Mouse (Mus musculus) layer of hippocampus, adult 9-10 months (tissue): ENCODE results near the gene Utf1.

ENCODE experiments used
- DNase-seq: peaks from one replicate; pipeline ENCODE4 v3.0.0; 2022; ENCODE audit warnings: low spot score

Utf1 gene

DNA sequence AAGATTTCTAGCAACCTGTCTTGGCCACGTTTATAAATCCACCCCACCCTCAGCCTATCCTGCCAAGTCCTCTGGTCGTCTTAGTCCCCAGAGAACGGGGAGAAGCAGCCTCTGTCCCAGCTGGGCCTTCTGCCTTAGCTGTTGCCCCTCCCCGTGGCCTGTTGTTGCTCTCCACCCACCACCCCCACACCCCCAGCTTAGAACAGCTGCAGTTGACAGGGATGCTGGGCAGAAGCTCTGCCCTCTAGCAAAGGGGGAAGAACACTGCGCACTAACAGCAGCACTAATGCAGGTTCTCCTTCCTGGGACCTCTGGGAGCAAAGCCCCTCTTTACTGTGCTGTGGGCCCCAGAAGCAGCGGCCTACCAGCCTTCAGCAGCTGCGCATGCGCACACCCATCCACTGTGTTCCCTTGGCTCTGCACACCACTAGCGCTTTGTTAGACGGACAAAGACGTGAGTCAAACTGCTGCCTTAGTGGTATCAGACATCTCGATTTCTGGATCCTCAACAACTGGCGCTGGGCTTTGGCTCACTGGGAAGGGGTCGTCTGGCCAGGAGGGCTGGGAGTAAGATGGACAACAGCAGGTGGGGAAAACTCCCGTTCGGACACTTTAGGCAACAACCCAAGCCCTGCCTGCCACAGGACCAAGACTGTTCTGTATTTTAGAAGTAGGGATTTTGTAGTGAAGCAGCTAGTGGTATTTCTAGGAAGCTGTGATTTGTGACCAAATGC lies 2.9 kb upstream of the Utf1 start:
- DNase-seq = no peak

DNA sequence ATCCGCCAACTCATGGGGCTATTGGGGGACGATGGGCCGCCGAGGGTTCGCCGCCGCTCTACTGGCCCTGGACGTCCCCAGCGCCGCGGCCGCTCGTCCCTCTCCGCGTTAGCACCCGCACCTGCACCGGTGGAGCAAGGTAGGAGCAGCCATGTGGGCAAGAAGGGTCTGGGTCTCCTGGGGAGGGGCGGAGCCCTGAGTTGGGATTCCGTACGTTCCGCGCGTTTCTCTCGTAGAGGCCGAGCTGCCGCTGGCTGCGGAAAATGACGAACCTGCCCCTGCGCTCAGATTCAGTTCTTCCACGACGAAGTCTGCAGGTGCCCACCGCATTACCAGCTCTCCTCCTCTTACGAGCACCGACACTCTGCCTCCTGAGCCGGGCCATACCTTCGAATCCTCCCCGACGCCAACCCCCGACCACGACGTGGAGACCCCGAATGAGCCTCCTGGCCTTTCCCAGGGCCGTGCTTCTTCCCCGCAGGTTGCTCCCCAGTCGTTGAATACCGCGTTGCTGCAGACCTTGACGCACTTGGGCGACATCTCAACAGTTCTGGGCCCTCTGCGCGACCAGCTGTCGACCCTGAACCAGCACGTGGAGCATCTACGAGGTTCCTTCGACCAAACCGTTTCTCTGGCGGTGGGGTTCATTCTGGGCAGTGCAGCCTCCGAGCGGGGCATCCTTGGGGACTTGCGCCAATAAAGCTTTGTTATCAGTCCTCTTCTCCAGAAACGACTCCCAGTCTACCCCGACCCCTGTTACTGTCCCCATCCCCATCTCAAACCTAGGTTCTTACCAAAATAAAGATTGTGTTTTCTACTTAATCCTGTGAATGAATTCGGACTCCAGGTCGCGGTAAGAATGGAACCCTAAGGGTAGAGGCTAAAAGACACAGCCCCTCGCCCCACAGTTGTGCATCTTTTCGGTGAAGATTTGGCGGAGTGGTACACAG lies 977 bp downstream of the Utf1 start:
- no peak for DNase-seq

DNA sequence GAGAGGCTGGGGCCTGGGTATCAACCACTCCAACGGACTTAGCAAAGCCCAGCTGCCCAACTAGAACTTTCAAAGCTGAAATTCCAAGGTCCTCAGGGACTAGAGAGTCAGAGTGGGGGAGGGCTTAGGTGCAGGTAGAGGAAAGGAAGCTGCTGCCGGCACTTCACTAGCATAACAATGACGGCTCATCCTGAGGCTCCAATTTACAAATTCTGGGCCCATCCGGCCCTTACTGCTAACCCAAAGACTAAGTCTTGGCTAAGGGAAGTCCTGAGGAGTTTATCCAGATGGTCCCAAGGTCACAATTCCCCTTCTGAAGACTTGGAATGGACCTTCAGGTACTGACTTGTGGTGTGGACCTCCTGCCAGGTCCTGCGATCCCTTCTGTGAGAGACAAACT lies 1.9 kb downstream of the Utf1 start:
- no peak for DNase-seq

DNA sequence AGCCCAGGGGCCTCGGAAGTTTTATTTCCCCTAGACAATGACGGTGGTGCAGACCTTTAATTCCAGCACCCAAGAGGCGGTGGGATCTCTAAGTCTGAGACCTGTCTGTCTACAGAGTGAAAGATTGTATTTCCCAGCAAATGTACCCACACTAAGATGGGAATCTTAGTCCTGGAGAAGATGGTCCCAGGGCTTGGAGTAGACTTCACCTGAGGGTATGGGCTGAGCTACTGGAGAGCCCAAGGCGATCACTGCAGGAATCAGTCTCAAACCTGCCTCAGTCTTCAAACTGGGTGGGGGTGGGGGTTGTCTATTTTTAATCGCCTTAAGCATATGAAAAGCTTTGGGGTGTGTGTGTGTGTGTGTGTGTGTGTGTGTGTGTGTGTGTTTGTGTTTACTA lies 2.4 kb downstream of the Utf1 start:
- no peak for DNase-seq

DNA sequence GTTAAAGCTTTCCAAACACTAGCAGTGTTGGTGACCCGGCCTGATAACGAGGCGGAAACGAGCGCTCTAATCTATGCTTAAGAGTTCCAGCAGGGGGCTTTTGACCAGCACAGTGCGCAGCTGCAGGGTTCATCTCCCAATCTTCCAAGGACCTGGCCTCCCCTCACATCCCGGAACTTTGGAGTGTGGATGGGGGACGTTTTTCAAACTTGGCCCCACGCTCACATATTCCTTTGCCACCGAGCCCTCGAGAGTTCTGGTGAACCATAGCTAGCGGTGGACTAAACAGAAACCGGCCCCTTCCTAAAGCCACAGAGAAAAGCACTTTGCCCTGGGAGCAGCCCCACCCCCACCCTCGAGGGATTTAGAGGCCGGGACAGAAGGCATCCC lies 6.3 kb downstream of the Utf1 start:
- no peak for DNase-seq

DNA sequence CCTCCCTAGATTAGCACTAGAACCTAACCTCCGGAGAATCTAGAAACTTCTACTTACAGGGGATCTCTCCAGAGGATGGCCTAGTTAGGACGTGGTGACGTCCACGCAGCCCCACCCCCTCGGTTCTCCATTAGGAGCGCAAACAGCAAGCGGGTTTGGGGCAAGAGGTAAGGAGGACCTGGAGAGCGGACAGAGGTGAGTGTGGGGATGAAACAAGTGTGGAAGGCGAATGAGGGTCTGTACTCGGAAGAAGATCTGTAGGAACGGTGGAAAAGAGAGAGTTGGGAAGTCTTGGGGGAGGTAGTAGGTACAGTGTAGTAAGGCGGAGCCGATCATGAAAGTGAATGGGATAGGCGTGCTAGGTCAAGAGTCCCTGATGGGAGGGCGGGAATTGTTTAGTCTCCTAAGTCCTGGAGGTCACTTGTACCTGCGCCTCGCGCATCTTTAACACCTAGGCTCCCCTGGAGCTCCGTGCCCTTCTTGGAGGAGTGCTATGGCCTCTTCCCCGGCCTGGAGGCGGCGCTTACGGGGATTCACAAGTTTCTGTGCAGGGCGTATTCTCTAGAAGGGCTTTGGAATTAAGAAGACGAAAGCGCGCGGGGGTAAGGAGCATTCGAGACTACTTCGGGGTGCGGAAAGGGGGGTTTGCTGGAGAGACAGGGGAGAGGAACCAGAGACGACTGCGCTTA lies 6.8 kb downstream of the Utf1 start:
- DNase-seq = no peak

DNA sequence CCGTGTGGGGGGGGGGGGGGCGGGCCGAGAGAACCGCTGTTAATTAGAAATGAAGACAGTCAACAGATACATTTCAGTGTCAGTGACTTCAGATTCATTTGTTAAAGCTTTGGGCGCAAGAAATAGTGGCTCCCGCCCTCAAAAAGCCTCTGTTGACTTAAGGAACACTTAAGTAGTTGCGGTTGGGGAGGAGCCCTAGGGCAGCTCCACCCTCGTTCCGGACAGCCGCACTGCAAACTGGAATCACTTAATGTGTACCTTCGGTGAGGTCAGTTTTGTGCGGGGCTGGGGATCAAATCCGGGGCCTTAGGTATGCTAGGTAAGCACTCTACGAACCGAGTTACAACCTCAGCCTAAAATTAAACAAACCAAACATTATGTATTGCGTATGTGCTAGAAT lies 7.5 kb downstream of the Utf1 start:
- DNase-seq = no peak

DNA sequence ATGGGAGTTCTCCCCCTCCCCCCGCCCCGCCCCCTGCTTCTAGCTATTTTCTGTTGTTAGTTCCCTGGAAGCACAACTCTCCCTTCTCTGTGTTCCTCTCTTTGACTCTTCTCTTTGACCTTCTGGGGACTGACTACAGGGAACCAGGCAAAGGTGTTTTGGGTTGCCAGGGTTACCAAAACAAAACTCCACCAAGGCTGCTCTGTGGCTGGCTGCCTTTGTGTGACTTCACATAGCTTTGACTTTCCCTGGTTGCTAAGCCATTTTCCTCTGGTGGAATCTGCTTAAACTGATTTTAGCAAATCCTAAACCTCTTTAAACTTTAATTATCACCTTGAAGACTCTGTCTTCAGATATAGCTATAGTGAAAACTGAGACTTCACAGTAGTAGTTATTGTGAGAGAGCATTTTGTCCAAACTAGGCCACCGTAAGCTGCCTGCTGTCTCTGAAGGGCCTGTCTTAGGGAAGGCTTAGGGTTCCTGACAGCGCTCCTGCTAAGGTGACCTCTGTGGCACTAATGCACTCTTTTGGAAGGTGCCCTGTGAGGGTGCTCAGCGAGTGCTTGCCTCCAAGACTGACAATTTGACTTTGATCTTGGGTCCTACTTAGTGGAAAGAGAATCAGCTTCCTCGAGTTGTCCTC lies 8.5 kb downstream of the Utf1 start:
- DNase-seq = no peak

DNA sequence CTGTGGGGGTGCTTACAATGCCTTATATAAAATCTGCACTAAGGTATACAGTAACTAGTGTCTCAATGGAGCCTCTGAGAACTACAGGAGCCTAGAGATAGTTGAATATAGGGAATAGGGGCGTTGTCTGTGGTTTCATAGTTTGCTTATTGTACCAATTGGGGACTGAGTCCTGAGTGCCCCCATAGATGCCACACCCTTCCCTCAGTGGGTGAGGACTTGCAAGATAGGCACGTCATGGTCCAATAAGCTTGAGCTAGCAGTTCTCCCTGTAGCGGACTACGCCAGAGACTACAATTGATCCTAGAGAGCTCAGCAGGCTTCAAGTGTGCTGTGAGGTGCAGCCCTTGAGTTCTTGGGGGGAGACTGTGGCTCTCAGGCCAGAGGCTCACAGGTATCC lies 11.9 kb downstream of the Utf1 start:
- no peak for DNase-seq

DNA sequence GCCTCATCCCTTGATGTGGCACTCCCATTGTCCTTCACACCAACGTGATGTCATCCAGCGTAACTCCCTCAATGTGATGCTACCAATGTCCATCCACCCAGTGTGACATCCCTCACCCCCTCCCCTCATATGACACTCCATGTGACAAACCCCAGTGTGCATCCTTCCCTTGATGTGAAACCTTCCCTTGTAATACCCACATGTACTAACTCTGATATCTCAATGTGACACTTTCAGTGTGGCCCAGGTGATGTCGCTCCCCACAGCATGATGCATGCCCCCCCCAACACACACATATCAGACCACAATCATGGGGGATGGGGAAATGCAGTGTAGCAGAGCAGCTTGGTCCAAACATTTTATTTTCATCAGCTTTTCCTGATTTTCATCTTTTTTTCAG lies 13.1 kb downstream of the Utf1 start:
- DNase-seq = no peak

DNA sequence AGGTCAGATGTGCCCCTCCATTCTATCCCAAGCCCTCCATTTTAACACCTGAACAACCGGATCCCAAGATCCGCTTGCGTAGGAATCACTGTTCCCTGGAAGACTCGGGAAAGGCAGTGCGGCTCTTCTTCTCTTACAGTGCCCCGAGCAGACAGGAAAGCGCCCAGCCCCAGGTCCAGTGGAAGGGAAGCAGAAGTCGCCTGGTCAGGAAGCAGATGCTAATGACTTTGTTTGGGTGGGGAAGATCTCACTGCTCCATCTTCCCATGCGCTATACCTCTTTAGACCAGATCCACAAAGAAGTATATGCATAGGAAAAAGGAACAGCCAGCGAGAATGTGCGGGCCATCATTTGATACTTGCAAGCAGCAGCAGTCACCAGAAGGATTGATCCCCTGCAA lies 13.8 kb downstream of the Utf1 start:
- no peak for DNase-seq

DNA sequence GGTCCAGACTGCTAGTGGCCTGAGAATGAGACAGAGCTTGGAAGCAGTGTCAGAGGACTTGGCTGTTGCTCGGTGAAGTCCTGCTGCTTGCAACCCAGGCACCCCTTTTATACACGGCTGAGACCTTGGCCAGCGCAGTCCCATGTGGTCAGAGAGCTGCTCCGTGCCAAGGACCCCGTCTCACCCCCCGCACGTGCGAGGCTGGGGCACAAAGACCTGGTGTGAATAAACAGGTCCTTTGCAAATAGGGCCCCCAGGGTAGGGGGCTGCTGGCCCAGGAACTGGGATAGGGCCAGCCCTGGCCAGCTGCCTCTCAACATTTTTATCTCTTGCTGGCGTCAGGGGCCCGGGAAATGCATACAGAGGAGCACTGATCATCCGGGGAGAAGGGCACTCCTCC lies 14.4 kb downstream of the Utf1 start:
- no peak for DNase-seq

DNA sequence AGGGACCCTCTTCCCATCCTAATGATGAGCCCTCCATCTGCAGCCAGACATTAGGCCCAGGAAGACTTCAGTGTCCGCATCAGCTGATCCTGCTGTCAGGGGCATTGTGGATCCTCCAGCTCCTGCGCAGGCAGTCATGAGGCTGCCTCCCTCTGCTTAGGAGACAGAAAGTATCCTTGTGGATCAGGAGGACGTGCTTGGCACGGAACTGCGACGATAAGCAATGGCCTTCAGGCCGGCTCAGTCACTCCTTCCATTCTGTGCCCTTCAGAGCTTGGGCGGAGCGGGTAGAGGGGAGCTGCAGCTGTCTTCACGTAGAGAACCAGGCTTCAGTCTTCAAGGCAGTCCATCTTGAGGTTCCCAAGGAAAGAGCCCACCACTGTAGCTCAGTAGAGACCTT lies 17.6 kb downstream of the Utf1 start:
- DNase-seq = no peak

DNA sequence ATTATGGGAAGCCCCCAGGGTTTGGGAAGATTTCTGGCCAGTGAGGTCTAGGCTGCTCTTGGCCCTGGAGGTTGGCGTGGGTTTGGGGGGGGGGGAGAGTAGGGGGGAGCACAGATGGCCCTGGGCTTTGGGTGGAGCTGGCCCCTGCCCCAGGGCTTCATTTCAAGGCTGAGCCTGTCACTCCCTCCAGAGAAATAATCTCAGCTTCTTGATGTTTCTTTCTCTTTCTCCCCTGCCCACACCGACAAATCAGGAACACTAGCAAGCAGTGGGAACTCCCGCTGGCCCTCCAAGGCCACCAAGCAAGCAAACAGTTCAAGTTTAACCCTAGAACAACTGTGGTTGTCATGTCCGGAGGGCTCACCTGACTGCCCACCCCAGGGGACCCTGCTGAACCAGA lies 20.2 kb downstream of the Utf1 start:
- no peak for DNase-seq

DNA sequence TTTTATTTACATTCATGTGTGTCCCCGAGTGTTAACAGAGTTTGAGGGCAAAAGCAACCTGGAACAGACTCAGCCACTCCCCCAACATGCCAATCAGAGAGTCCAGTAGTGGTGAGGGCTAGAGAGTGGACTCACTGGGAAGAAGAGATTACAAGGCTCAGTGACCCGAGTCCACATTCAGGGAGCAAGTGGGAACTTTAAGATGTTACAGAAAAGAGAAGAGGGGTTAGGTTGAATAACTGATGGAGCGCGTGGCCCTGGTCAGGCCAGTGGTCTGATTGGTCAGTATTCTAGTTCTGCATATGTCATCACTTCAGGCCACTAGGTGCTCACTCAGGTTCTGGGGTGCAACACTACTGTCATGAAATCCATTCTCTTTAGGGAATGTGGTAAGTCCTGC lies 23.6 kb downstream of the Utf1 start:
- no peak for DNase-seq

DNA sequence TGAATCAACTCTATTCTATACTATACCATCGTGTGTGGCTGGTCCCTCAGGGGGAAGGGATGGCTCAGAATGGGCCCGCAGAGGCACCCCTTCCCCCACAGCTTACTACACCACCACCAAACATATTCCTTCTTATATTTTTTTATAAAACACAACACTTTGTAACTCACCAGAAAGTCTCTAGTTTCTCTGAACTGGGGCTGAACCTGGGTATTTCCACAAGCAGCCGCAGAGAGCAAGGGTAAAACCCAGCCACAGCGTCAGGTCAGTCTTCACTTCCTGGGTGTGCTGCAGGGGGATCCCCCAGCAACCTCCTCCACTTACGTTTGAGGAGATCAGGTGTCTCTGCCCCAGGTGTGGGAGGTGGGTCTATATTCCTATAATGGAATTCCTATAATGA lies 24.8 kb downstream of the Utf1 start:
- no peak for DNase-seq

DNA sequence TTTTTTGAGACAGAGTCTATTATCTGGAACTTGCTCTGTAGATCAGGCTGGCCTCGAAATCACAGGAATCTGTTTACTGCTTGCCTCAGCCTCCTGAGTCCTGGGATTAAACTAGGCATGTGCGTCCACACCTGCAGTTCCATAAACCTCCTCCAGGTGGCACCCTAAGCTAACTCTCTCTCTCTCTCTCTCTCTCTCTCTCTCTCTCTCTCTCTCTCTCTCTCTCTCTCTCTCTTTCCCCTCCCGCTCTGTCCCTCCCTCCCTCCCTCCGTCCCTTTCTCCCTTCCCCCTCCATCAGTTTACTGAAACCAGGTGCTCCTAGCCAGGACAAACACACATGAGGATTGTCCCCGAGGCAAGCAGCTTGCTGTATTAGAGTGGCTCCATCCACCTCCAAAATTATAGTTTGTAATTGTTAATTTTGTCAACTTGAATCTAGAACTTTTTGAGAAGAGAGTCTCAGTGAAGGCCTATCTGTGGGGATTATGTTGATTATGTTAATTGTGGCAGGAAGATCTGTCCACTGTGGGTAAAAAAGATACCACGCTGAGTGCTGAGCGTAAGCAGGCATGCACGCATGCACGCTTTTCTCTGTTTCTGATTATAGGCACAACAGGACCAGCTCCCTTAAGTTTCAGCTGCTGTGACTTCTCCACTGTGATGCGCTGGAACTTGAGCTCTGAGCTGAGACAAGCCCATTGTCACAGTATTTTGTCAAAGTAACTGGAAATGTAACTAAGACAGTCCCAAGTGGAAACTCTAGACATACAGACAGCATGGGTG lies 25.9 kb downstream of the Utf1 start:
- peak; percentile 87 for DNase-seq

DNA sequence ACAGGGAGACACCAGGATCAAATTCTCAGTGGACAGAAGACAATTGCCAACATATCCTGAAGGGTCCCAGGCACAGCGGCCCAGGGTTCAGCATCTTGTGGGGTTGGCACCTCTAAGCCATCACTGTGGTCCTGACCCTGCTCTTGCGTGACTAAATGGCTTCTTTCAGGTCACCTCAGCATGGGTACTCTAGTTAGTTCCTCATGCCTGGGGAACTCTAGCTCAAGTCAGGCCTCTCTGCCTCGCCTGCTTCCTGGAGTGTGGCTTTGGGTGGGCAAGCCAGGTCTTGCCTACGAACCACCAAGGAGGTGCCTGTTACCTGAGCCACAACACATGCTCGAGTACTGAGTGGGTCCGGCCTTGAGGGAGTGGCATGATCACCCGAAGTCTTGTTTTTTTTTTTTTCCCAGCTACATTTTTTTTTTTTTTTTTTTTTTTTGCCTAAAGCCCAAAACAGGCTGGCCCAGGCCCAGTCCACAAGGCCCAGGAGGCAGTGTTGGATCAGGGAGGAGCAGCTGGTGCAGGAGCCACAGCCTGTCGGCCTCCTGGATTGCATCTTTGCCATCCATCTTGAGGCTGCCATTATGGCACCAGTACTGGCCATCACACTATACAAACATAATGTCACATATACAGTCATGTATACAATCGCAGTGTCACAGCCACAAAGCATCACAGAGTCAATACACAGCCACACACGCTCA lies 26.8 kb downstream of the Utf1 start:
- no peak for DNase-seq

DNA sequence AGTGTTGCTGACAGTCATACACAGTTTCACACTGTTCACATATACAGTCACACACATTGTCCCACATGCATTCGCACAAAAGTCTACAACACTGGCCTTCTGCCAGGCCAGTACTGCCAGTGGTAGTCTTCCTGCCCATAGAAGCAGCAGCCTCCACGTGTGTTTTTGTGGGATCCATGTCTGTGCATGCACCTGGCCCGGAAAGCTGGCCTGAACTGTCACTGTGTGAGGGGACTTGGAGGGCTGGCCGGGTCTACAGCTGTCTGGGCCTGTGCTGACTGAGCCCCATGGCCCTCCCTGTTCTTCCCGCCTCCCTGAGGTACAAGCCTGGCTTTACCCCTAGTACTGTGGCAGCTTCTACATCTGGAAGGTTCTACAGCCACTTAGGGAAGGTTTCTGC lies 27.4 kb downstream of the Utf1 start:
- DNase-seq = no peak

DNA sequence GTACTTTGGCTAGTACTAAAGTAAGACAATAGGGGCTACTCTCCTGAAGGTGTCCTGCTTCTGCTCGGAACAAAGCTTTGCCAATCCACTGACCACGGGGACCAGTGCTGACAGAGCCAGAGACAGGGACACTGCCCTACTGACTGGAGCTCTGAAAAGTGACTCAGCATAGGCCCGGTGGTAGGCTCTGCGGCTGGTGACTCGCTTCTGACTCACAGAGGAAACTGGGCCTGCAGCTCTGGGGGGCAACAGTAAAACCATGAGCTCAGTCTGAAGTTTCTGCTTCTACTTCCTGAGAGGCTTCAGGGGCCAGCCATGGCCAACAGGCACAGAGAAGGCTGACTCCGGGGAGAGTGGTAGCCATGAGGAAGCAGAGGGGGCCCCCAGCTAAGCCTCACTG lies 27.8 kb downstream of the Utf1 start:
- DNase-seq = no peak

DNA sequence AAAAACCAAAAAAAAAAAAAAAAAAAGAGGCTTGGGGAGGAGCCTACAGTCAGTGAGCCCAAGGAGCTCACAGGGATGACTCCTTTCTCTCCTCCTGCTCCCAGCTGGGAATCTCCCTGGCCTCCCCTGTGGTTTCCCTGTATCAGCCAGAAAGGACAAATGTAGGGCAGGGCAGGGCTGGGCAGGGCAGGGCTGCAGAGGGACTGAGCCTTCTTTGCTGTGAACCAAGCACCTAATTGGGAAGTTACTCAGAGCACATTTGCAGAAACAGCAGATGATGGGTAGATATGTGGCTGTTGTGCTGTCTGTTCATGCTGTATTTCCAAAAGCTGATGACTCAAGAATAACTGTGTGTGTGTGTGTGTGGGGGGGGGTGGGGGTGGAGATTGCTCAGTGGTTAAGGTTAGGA lies 29.3 kb downstream of the Utf1 start:
- DNase-seq = no peak
